Mouse (Mus musculus) Muller cell, postnatal 12 days (primary cell): ENCODE results near the gene Tcp10a.
"Not testable (repeated sequence)": the region's sequence is repeated elsewhere in the genome, so short reads cannot be mapped to it uniquely, and the experiment has no call there.

Experiments
- DNase-seq: peaks from one replicate; pipeline ENCODE4 v3.0.0-alpha.2; 2015; ENCODE audit errors: inconsistent ontology term

Gene Tcp10a

GRCm38 (mm10) chr17:7324346-7324745, at the start of gene Tcp10a:
Gene Tcp10a (plus strand): TSS chr17:7324646.
- not testable (repeated sequence) for DNase-seq

DNA sequence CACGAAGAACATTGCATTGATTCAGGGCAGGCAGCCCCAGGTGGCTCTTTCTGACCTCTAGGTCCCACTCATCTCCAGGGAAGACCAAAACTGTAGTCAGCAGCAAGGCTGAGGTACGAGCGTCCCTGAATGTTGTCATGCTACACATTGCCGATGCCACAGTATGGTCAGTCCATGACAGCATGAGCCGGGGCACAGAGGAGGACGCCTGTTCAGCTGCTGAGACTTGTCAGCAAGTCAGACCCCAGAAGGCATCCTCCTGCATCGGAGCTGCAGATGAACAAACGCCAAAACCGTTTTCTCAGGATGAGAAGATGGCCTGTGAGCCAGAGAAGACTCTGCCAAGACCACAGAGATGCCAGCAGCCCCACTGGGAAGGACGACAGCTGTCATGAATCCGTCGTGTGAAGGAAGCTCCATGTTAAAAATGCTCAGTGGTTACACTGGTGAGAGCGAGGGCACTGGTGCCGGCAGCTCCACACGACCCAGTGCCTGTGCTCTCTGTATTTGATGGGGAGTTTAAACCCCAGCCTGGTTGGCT, 45.7 kb upstream of the Tcp10a start:
- no peak for DNase-seq

DNA sequence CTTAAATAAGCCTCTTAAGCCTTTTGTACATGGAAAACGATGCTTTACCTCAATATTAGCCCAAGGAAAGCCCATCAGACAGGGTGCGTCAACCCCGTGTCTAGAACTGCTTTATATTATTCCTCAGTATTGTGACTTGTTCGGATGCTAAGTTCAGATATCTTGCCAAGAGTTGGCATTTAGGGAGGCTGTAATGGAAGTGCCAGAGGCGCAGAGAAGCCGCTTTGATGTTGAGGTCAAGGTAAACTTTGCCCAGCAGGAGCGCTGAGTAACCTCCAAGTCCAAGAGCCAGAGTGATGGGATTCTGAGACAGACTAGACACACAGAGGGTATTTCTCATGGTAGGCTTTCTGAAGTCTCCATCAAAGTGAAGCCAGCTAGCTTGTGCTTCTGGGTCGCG, 45.2 kb upstream of the Tcp10a start:
- no peak for DNase-seq

DNA sequence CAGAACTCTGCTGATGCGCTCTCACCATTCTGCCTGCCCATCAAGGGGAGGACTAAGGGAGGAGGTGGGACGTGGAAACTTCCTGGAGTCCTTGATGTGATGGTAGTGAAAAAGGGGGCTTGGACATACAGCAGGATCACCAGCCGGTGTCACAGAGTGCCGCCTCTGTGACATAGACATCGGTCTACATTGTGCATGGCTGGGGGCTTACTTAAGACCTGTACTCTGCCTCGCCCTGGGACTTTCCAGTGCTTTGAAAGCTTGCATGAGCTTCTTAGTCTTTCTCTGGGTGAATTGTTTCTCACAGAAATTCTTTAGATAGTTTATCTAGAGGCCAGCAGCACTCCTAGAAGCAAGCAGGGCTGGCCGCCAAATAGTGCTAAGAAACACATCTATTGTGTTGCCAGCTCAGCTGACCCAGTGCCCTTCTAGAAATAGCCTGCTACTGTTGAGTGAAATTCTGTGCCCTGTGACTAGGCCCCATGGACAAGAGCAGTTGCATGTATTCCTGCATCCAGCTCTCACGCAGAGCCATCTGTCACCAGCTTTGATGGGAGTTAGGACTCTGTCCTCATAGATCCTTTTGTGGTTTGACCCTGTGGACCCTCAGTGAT, 40.0 kb upstream of the Tcp10a start:
- DNase-seq: peak; percentile 91

GRCm38 (mm10) chr17:7285292-7285691, 39.2 kb upstream of the Tcp10a start:
- no peak for DNase-seq

GRCm38 (mm10) chr17:7286422-7287050, 37.9 kb upstream of the Tcp10a start:
- peak; percentile 73 for DNase-seq

GRCm38 (mm10) chr17:7292012-7292684, 32.3 kb upstream of the Tcp10a start:
- DNase-seq: no peak

DNA sequence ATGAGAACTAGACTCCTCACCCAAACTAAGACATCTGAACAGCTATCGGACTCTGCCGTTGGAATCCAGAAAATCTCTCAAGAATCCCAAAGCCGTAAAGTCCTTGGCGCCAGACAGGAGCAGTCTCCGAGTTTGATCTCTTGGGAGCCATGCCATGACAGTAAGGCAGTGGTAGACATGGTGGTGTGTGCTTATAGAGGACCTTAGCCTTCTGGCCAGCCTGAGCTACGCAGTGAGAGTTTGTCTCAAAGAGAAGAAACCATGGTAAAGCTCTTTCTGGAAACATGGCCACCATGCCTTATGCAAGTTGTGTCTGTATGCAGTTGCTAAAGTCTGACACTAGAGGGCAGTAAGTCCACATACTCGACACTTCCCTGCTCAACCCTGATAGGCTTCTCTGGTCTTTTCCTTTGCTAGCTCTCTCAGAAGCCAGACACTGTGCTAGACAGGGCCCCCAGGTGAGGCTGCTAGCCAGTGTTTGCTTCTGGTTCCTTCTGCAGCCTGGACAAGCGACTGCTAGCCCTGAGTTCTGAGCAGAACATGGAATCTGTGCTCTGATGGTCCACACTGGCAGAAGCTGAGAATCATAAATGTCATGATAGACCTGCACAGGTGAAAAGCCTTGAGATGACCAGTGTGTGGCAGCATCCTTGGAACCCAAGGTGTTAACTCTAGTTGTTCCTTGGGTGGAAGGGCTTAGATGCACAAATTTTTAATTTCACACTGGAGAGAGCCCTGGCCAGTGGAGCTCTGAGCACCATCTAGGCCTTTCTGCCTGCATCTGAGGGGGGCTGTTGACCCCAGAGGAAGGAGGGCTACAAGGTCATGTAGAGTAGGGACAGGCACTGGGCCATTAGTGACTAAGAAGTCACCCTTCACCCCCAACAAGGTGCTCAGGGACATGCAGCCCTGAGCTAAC, 17.9 kb upstream of the Tcp10a start:
- DNase-seq: not testable (repeated sequence)

DNA sequence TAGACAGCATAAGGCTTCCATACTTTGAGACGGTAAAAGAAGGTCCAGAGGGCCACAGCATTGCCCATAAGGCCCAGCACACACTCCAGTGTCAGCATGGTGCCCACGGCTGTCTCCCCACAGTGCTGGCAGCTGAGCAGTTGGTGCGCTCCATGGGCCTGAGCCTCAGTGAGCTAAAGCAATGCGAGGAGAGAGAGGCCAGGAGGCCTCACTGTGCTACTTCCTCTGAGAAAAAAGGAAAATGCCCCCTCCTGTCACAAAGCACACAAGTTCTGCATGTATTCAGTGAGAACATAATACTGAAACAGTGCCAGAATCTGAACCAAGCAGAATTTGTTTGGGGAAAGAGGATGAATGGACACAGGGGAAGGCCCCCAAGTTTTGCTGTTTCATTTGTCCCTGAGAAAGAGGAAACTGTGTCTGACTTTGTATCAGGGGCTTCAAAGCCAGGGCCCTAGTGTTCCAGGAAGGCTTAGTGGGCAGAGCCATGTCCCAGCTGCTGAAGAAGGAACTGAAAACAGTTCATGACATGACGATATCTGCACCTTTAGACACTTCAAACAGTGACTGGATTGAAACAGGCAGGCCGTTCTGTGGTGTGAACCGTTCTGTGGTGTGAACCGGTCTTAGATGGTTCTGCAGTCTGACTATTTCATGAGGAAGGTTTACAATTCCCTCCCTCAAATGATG, 8.6 kb upstream of the Tcp10a start:
- not testable (repeated sequence) for DNase-seq

GRCm38 (mm10) chr17:7319789-7320188, 4.7 kb upstream of the Tcp10a start:
- DNase-seq: peak; percentile 17

DNA sequence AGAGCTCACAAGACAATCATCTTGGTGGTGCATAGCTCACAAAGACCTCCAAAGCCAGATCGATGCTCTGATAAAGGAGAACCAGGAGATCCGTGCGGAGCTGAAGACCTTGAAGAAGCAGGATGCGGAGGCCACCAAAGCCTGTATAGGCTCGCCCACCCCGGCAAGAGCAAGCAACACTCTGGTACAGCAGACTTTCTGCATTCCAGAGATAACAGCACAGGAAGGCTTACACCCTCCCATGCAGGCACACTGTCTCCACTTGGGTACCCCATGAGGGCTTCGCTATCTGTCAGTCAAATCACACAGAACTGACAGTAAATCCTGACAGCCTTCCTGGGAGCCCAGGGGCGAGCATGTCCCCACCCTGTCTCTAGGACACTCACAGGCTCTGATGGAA, 2.0 kb downstream of the Tcp10a start:
- DNase-seq: not testable (repeated sequence)

- not testable (repeated sequence) for DNase-seq
These were observed 8.3 kb downstream of the Tcp10a start for GRCm38 (mm10) chr17:7332745-7333144.

- not testable (repeated sequence) for DNase-seq
These were observed 12.9 kb downstream of the Tcp10a start for GRCm38 (mm10) chr17:7337381-7337780.

DNA sequence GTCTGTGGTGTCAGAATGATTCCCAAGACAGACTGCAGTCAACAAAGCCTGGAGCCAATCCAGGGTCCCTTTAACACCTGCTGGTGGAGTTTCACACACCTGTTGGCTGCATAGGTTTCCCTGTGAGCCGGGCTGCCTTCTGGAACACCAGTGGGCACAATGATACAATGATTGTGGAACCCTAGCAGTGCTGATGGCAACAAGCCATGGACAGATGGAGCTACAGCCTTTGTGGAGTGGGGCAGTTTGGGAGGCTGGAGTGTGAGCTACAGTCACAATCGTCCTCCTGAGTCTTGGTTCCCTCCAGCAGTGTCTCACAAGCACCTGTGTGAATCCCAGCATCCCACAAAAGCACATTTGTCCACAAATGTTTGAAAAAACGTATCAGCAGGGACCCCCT, 24.3 kb downstream of the Tcp10a start:
- not testable (repeated sequence) for DNase-seq

DNA sequence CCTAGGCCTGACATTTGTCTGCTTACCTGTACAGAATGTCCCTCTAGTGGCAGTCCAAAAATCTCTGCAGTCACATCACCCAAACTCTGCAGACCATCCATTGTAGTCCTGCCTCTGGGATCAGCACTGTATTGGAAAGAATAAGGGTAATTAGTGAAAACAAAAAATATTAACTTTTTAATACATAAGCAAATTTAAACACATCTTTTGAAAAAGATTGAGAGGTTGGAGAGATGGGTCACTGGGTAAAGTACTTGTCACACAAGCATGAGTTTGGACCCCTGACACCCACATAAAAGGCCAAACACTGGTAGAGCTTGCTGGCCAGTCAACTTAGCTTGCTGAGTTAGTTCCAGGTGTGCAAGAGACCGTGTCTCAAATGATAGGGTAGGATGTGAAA, 28.1 kb downstream of the Tcp10a start, which contains the start of gene Ttll2:
Gene Ttll2, minus strand, starts transcription at position 101 of the 400 bp plus-strand sequence.
- DNase-seq: not testable (repeated sequence)

GRCm38 (mm10) chr17:7359806-7360205, 35.4 kb downstream of the Tcp10a start:
- DNase-seq: not testable (repeated sequence)

- not testable (repeated sequence) for DNase-seq
These were observed 36.5 kb downstream of the Tcp10a start for GRCm38 (mm10) chr17:7360749-7361465.

DNA sequence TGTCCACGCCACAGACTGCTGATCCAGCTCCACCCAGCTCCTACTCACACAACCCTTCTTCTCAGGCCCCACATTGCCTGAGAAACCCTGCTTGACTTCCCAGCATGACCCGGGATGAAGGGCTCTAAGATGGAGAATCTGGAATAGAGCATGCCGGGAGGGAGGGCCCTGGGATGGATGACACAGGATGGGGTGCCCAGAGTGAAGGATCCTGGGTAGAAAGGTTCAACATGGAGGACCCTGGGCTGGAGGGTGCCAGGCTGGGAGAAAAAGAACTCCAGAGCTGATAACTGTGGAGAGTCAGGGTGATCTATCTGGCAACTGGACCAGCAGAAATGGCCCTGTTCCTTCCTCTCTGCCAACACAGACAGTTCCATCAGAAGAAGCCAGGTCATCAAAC, 41.2 kb downstream of the Tcp10a start:
- not testable (repeated sequence) for DNase-seq

GRCm38 (mm10) chr17:7366265-7366664, 41.8 kb downstream of the Tcp10a start:
- DNase-seq: not testable (repeated sequence)
